Mouse (Mus musculus) layer of hippocampus, adult 8-10 months (tissue): ENCODE measurements around the gene Nfkb2. TPM values are rescaled to one million over a fixed set of nuclear protein-coding genes. Genes with fewer than 3 reads are reported as not detected.

ENCODE experiments used
- DNase-seq, 2 experiments: peaks; one replicate each; pipeline ENCODE4 v3.0.0; 2022; ENCODE audit warnings: low spot score in 2 of 2
- microRNA-seq, 2 experiments: library from miRNA; unstranded; fragments of <30 nt; microRNA quantifications; one replicate each; pipeline ENCODE4 v1.2.0; 2022
- total RNA-seq, 4 experiments: library from RNA; stranded (reverse); gene quantifications; 2 replicates each; pipeline ENCODE4 v1.2.4; 2022

Gene Nfkb2
- total RNA-seq, 4 experiments from 2014 or later, result 2.6 to 4.2 (median 3.3) TPM

DNA sequence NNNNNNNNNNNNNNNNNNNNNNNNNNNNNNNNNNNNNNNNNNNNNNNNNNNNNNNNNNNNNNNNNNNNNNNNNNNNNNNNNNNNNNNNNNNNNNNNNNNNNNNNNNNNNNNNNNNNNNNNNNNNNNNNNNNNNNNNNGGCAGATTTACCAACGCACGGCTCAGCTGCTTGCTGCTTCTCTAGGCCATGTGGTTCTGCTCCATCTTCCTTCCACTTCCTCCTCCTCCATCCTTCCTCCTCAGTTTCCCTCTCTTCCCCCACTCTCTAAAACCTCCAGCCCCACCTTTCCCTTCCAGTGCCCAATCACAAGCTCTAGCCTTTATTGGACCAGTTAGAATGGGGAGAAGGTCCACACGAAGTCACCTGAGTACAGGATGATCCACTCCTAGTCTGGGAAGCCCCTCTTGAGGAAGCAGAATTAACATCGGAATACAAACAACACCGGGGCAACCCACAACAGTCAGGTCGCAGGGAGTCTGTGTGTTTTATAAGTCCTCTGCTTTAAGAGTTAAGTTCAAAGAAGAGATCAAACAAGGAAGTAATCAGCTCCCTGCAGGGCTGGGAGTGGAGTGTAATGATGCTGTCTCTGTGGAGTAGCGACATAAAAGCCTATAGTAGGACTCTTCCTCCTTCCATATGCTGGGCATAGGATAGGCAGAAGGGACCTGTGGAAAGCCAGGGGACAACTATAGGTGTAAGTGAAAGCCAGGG lies 40.7 kb downstream of the Nfkb2 start:
- no peak for DNase-seq

DNA sequence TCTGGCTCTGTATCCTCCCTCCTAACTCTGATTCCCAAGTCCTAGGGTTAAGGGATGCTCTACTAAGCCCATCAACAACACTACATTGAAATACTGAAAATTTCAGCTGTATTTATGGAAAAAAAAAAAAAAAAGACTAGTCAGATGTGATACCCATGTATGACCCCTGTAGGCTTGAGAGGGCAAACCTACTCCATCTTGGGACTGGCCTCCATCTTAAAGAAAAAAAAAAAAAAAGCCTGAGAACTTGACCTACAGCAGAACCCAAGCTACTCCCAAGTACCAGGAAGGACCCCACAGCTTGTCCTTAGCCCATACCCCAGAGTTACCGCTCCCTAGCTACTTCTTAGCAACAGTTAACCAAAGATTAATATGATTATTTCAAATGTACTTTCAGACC lies 43.0 kb downstream of the Nfkb2 start:
- DNase-seq, result no peak

DNA sequence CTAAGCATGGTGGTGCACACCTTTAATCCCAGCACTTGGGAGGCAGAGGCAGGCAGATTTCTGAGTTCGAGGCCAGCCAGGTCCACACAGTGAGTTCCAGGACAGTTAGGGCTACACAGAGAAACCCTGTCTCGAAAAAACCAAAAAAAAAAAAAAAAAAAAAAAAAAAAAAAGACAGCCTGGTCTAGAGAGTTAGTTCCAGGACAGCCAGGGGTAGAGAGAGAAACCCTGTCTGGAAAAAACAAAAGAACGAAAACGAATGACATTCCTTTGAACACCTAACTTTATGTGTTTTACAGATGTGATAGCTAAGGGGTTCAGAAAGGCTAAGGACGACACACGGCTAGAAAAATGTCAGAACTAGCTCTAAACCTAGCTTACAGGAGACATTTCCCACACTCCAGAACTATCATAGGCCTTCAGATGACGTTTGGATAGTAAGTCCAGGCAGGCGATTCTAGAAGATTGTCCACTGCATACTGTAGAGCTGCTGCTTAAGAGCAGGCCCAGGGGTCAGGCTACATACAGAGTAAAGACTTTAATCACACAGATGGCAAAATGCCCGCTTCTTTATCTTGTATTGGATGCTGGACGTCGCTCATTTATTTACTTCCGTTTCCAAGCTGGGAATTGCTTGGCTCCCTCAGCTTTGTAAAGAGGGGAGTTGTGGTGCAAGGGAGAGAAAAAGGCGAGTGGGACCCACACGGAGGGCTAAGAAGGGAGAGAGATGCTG lies 44.0 kb downstream of the Nfkb2 start:
- DNase-seq, result no peak

DNA sequence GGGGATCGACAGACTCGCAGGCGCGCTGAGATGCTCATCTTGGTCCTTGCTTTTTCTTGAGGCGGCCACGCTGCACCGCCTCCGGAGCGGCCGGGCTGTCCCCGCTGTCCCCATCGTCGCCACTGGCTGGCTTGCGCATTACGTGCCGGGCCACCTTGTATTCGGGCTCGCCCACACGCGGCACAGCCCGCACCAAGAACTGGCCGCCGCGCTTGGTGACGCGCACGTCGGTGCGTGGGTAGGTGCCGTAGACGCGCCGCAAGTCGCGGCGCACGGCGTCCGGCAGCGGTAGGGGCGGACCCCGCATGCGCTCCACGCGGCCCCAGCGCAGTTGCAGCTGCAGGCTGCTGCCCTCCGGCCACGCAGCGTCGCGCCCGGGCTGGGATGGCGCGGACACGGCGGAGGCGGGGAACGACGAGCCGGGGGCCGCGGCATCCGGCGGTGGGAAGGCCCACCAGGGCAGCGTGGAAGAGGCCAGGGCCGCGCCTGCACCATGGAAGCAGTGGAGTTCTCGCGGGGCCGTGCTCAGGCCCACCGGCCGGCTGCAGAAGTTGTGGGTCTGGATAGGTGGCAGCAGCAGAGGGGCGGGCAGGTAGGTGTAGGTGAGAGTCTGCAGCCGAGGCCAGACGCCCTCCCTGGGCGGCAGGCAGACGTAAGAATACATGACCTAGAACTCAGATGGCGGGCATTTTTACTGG lies 44.8 kb downstream of the Nfkb2 start:
- peak; percentile 86 to 88 for DNase-seq

DNA sequence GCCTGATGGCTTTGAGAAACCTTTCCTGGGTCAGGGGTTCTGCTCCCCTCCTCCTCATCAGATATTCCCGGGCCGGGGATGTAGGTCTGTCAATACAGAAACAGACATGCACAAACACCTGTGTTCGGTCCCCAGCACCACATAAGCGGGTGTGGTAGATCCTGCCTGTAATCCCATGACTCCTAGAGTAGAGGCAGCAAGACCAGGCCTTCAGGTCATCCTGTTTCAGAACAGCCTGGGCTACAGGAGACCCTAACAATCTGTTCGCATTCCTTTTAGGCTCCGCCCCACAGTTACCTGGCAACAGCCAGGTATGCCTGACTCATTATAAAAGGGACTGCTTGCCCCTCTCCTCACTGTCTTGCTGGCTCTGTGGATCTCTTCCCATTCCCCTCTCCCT lies 45.4 kb downstream of the Nfkb2 start:
- DNase-seq, result no peak

DNA sequence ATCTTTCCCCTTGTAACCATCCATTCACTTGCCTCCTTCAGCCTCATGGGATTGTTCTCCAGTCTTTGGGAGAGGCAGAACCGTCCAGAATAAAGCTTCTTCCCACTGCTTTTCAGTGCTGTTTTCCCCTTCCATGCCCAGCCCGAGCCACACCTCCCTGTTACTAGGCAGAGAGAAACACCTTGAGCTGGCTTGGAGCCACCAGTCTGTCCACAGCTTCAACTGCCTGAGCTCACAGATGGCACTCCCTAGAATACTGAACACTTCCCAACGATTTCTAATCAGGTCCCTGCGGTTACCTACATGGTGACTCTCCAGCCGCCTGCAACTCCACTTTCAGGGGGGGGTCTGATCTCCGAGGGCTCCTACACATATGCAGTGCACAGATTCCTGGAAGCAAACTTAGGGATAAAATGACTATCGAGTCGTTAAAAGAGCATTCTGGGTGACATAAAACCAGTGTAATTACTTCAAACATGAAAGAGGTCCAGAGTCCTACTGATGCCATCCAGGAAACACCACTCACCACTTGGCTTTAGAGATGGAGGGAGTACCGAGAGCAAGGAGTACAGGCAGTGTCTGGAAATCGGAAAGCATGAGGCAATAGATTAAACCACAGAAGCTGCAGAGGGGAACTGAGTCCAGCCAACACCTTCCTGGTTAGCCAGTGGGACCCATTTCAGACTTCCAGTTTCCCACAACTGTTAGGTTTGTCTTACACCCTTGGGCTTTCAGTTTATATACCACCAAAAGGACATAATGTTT lies 46.2 kb downstream of the Nfkb2 start, which contains the start of gene 2310034G01Rik:
2310034G01Rik (minus strand) TSS at position 135 of the 765 bp plus-strand sequence.
- no peak for DNase-seq

DNA sequence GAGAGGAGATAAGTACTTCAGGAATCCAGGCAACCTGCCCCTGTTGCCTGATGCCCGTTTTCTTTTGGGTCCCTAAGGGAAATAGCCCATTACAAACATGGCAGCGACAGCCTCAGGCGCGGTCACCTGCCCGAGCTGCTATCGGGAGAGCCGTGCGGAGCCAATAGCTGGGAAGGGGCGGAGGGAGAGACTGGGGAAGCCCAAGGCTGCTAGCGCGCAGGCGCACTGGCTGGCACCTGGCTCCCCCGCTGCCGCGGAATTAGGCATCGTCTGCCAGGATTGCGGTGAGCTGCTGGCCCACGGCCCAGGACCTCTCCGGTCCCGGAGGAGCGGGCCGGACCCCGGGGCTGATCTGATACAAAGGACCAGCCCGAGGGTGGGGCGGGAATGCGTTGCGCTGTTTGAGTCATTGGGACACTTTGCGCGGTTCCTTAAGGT lies 52.6 kb downstream of the Nfkb2 start:
- DNase-seq, result peak; percentile 85 to 87

DNA sequence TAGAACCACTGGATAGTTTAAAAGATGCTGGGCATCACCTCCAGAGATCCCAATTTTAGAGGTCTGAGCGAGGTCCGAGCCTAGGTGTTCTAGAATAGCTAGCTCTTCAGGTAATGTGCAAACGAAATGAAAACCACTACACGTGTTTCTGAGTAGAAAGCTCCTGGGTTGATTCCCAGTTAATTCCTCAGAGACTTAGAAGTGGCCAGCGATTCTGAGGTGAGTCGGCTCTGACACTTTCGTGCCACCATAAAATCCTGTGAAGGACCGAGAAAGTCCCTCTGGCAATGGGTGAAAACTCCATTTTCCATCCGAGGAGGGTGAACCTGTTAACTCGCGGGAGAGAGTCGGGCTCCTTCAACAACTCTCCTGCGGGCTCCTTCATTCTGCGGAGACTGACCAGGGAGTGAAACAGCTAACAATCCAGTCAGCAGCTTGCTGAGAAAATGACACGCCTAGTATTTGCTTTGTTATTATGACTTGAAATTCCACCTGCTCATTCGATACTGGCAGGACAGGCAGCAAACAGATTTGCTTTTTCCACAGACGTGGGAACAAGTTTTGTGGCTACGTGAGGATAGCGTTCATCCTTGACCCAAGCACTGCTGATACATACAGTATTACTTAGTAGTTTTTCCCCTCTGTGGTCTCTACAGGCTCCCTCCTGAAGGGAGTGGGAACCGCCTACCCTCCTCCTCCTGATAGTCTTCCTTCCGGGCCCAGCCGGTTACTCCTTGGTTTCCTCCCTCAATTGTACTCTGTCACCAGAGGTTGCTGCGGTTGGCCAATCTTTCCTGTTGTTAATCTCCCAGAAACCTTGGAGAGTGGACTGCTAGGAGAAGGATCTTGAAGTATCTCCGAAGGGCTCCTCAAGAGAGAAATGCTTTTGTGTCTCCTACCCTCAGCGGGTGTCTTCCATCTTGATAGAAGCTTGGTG lies 53.5 kb downstream of the Nfkb2 start:
- no peak for DNase-seq

DNA sequence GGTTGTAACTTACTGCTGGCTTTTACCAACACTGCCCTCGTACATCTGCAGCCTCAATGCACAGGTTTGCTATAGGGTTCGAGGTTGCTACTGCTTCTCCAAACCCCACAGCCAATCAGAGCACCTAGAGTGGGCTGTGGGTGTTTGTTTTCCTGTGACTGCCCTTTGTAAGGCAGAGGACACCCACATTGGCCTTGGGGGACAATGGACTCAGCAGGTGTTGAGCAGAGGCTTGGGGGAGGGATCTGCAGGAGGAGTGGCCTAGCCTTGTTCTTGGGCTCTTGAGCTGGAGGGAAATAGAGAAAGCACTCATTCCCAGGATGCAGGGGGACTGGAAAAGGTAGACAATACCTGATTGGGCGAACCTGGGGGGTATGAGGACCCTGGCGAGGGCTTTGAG lies 54.3 kb downstream of the Nfkb2 start:
- no peak for DNase-seq

Small RNAs within 50 kb of the gene (microRNA-seq; reads per million reads assigned to microRNA genes)
- gene Mir146b, result 1.3 to 3.8 reads per million in 2 experiments

Other genes with a start within 250 kb of the Nfkb2 start
- gene Nolc1, start 228.5 kb upstream of the Nfkb2 start, total RNA-seq, result 10 to 100 TPM; 44.8 to 51.0 (median 47.7) TPM
- gene Elovl3, start 172.4 kb upstream of the Nfkb2 start, total RNA-seq, result not detected
- not detected for gene Pitx3, start 156.0 kb upstream of the Nfkb2 start, total RNA-seq
- 100 to 1,000 TPM in 1 of 4 experiments, 10 to 100 TPM in 3; 82.5 to 103 (median 87.7) TPM for gene Gbf1, start 151.8 kb upstream of the Nfkb2 start, total RNA-seq
- gene Psd, start 22.8 kb downstream of the Nfkb2 start, total RNA-seq, result 100 to 1,000 TPM; 602 to 631 (median 613) TPM
- 10 to 100 TPM; 22.9 to 29.3 (median 25.8) TPM for gene Fbxl15, start 23.9 kb downstream of the Nfkb2 start, total RNA-seq
- 100 to 1,000 TPM; 158 to 175 (median 166) TPM for gene Cuedc2, start 34.4 kb downstream of the Nfkb2 start, total RNA-seq
- gene Mfsd13a, start 36.8 kb downstream of the Nfkb2 start, total RNA-seq, result 10 to 100 TPM; 28.3 to 30.7 (median 30.3) TPM
- gene 2310034G01Rik, start 46.0 kb downstream of the Nfkb2 start, total RNA-seq, result 1 to 10 TPM in 3 of 4 experiments, under 1 TPM in 1; 0.89 to 1.5 (median 1.3) TPM
- gene Actr1a, start 91.4 kb downstream of the Nfkb2 start, total RNA-seq, result 100 to 1,000 TPM; 175 to 202 (median 183) TPM
- 10 to 100 TPM; 17.4 to 22.3 (median 19.4) TPM for gene Sufu, start 92.6 kb downstream of the Nfkb2 start, total RNA-seq
- 10 to 100 TPM; 91.0 to 98.4 (median 93.7) TPM for gene Trim8, start 197.4 kb downstream of the Nfkb2 start, total RNA-seq